Mouse (Mus musculus) stomach, postnatal 0 days (tissue): ENCODE data around the gene Syne3.

Source experiments
- CTCF ChIP-seq: IDR thresholded peaks from 2 replicates; pipeline ENCODE4 v1.5.1; 2016; ENCODE audit warnings: antibody characterized with exemption, low read depth, mild to moderate bottlenecking, moderate library complexity
- EP300 ChIP-seq: optimal IDR thresholded peaks from 2 replicates; pipeline ENCODE3; 2016; ENCODE audit warnings: antibody characterized with exemption

DNA sequence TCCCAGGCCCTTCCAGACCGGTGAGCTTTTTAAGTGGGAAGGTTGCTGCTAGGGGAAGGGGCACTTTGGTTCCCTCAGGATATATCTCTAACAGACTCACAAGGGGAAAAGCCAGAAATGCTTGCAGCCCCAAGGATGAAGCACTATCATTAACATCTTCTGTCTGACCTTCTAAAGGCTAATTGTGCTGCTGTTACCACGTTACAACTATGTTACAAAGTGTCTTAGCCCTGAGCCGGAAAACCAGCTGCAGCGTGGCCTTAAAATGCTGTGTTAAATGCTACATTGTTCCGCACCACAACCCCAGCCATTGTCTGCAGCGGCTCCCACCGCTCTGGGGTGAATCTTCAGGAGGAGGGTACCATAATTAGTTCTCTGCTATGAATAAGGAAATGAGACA is 21.7 kb downstream of the Syne3 start:
- TF ChIP-seq CTCF (no peak), EP300 (no peak)
